Mouse (Mus musculus): ENCODE data around the gene Gar1.
A peak's percentile ranks its signal among the peaks of the same experiment; 100 is the strongest.

The Gar1 gene

DNA sequence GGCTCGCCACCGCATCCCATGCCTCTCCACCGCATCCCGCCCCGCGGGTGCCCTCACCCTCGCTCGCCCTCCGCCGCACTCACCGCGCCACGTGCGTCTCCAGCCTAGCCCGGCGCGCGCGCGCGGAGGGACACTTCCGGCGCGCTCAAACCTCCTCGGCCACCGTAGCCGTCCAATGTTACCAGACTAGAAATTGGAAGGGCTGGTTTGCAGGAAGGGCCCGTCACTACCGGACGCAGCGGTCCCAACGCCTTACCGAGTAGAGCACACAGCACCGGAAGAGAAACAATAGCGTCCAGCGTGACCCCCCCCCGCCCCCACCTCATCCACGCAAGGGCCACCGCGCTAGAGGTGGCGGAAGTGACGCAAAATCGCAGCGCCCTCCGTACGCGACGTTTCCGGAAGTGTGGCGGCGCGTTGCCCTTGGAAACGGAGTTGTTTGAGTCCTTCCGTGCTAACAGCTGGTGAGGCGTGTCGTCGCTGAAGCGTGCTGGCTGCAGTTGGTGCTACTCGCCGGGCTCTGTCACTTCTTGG is at the start of gene Gar1:
Gene Gar1 (minus strand): TSS at position 362 of the 534 bp plus-strand sequence.
- peak; percentile 96 for DNase-seq

DNA sequence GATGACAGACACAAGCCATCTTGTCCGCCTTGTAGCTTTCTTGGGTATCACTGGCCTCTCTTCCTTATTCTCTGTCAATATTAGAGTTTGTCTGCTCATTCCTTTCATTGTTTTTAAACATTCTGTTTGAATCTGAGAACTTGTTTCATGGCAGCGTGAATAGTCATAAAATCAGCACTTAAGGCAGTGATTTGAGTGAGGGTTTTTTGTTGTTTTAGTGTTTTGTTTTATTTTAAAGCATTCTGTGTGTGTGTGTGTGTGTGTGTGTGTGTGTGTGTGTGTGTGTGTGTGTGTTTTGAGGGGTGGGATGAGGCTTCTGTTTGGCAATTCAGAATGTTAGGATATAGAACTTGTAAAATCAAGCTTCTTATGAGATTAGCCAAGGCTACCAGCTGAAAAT is 48.7 kb upstream of the Gar1 start:
- DNase-seq, result no peak

DNA sequence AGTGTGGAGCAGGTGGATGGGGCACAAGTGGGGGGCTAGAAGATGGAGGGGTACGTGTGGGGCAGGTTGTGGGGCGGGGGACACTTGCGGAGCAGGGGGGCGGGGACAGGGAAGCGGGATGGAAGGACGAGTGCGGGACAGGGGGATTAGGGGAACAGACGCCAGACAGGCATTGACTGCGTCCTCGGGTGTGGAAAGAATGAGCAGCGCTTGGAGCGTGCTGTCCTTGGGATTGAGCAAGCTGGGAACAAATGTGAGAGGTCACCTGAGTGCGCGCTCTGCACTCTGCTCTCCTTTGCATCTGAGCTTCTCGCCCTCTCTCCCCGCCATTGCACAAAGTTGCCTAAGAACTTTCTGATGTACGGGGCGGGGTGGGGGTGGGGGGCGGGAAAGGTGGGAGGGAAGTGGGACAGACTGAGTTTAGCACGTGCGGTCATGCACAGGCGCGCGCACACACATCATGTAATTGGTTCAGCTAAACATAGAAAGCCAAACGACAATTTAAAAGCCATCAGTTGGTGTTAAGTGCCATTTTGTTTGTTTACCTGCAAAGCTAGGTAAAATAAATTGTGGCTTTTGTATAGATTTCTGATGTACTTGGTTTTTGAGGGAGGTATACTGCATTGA is 48.0 kb upstream of the Gar1 start:
- DNase-seq, result no peak

DNA sequence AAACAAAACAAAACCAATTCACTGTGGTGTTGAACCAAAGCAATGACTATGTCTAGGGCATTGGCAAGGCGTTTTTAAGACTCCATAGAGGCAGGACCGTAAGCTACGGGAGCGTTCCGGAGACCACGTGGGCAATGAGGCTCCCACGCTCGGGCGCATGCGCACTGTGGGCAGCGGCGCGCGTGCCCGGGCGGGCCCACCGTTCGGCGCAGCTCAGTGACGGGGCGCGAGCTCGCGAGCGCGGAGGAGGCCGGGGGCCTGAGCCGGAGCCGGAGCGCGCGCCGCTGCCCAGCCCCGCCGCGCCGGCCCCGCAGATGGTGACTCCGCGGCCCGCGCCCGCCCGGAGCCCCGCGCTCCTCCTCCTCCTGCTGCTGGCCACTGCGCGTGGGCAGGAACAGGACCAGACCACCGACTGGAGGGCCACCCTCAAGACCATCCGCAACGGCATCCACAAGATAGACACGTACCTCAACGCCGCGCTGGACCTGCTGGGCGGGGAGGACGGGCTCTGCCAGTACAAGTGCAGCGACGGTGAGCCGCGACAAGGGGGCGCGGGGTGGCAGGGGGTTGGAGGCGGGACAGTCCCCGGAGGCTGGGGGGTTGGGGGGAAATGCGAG is 47.3 kb upstream of the Gar1 start, which contains the start of gene Pla2g12a:
Gene Pla2g12a (plus strand): TSS at position 202 of the 617 bp plus-strand sequence.
- peak; percentile 96 to 98 for DNase-seq

DNA sequence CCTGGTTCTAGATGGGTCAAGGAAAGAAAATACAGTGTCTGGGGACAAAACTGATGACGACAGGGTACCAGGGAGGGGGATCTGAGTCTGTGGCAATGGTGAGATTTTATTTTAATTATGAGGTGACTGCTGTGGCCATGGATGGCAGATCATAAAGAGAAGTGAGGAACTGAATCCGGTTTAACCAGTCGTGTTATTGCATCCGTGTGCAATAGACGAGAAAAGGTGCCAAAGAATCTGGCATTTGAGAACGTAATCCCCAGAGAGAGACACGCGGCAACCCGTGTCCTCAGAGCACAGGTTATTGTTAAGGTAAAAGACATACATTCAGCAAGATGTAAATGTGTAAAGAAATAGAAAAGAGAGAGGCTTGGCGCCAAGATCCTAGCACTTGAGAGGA is 46.1 kb upstream of the Gar1 start:
- no peak for DNase-seq

DNA sequence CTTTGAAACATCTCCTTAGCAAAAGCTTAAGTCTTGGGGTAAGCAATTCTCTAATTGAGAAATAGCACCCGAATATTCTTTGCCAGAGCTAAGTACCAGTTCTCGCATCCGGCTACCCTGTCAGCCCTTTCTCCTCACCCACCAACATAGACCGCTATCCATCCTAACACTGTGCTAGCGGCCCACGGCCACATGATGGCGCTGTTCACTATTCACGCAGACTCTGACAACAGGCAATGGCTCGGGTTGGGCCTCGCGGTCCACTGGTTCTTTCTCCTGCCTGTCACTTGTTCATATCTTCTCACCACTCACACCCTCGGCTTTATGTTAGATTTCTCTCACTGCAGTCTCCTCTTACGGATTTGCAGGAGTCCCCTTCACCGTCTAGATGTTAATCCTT is 32.5 kb upstream of the Gar1 start:
- peak; percentile 59 to 75 for DNase-seq

DNA sequence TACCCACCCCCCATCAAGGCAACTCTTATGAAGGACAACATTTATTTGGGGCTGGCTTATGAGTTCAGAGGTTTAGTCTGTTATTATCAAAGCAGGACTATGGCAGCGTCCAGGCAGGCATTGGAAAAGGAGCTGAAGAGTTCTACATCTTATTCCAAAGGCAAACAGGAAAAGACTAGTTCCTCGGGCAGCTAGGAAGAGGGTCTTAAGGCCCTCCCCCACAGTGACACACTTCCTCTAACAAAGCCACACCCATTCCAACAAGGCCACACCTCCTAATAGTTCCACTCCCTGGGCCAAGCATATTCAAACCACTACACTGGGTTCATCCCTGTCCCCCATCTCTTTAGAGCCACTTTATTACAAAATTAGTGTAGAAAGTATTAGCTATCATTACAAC is 31.4 kb upstream of the Gar1 start:
- no peak for DNase-seq

DNA sequence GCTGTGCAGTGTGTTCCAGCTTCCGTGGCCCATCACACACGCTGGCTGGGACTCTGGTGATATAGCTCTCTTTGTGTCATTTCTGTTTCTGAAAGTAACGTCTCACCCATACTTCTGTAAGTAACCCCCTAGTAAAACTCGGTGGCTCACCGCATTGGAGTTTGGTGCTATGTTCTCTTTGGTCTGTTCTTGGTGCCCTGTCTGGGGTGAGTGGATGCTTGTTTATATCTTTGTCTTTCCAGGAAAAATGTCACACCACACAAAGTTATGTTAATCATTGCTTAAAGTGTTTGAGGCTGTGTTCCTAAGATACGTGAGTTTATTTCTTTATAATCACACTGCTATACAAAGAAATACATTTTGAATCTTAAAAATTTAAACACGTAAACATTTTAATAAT is 15.7 kb upstream of the Gar1 start:
- DNase-seq, result no peak

DNA sequence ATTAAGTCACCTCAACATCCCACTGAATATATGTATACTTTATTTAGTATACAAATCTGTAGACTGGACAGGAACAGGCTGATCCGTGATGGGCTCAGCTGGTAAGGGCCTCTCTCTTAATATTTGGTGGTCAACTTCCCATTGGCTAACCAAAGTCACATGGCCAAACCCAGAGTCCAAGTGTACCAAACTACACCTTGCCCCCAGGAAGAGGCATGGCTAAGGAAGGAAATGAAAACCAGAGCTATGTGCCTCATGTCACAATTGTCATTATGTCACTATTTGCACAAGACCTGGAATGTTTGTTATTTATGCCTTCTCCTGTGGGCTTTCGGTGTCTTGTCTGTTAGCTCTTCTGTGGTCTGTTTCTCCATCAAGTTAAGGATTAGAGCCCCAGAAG is 14.7 kb upstream of the Gar1 start:
- DNase-seq, result no peak

DNA sequence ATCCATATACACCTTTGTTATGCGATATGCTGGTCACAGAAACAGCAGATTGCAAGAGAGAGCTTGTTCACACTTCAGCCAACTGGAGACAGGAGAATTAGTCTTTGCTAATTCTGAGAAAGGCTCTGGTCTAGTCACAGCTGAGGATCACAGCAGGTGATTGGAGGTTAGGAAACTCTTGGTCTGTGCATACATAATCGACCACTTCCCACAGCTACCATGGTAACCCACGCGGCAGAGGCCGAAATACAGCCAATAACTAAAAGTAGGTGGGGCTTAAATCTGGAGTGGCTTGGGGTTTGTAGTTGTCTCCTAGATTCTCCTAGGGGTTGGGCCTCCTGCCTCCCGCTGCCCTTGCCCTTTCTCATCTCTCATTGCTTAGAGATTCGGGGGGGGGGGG is 6.8 kb upstream of the Gar1 start:
- DNase-seq, result no peak

DNA sequence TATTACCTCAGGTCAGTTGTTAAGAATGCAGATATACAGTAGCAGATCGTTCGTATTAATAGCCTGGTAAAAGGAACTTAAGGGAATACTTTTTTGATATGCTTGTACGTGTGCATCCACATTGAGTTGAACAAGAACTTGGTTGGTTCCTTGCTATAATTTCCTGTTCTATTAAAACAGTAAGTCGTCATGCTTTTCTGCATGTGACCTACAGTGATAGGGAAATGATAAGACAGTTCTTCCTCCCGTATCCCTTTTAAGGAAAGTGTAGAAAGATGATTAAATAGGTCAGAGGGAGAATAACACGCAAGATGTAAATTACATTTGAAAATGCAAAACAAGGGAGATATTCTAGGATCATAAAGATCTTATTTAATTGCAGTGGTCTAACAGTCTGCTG is 5.8 kb upstream of the Gar1 start:
- no peak for DNase-seq

DNA sequence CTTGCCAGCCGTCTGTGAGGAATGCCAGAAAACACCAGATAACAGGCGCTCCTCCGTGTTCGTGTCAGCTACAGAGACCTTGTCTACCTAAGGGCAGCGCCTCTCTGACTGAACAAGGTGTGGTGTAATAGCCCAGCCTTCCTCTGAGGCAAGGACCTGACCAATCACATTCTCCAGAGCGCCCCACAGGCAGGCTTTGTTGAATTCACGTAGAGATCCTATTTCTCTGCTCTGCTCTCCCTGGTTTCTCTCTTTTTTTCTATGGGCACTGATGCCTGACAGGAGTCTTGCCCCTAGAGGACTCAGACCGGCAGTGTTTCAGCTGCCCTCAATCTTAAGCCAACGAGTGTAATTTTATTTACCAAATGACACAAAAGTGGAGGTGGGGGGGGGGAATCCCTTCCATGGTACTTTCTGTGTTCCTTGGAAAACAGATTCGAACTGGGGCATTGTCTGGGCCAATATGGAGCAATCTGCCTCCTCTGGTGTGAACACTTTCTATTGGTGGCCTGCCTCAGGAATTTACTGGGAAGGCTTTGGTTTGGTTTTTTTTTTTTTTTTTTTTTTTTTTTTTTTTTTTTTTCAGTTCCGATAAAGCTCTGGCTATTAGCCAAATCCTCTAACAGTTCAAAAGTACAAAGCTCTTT is 5.0 kb upstream of the Gar1 start:
- peak in 1 of 2 experiments; percentile 6 for DNase-seq

DNA sequence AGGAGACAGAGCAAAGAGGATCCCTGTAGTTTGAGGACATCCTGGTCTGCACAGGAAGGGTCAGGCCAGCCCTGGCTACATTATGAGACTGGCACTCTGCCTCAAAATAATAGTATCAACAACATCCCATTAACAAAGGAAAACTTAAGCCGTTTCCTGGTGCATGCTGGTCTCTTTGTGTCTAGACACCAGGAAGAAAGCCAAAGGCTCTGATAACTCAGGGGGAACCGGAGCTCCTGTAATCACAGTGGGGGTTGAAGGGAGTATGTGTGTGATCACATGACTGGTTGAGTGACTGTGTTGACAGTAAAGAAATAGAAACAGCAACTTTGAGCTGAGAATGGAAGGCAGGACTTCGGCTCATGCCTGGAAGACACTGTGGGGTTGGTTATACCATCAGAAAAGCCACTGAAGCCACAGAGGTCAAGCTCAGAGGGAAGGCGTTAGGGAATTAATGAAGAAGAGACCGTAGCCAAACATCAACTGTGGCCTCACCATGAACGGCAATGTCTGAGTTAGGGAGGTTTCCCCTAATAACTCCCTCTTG is 4.3 kb upstream of the Gar1 start, which contains the start of gene Cfi:
Gene Cfi (plus strand): TSS at position 497 of the 547 bp plus-strand sequence.
- no peak for DNase-seq

DNA sequence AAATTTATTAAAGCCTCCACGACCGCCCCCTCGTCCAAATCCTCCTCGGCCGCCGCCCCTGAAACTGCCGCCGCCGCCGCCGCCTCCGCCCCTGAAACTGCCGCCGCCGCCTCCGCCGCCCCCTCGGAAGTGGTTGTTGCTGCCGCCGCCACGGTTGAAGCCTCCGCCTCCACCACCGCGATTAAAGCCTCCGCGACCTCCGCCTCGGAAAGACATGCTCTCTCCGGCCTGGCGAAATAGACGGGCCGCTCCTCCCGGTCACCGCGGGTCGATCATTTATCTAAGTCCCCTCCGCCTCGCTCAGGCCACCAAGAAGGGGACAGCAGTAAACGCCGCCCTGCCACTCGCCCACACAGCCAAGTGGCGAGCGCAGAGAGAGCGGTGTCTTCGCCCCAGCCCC is 570 bp downstream of the Gar1 start:
- DNase-seq, result no peak

DNA sequence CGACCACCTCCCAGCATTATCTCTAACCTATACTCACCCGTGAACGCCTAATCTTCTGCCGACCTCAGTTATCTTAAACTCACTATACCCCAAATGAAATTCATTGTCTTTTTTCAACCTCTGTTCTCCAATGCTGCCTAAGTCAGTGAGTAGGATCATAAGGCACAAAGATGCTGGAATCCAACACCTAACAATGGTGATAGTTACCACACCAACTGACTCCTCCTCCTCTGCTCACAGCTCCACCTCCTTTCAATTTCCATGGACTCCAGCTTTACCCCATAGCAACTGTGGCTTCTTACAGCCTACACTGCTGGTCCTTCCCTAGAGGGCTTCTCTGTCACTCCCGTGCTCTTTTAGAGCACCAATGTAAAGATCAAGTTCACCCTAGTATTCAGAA is 3.5 kb downstream of the Gar1 start:
- no peak for DNase-seq

DNA sequence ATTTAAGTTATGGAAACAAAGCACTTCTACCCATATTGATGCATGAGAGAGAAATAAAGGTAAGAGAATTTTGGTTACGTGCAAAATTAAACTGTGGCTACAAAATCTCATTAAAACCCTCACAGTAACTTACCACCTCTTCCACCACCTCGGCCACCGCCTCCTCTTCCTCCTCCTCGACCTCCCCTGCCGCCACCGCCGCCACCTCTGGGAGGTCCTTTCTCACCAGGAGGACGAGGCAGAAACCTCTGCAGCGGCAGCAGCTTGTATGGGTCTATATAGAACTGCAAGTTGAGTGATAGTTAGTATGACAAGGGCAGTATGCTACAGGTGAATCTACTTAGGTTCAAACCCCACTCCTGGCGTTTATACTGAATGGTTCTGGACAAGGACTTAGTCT is 4.5 kb downstream of the Gar1 start:
- DNase-seq, result no peak

DNA sequence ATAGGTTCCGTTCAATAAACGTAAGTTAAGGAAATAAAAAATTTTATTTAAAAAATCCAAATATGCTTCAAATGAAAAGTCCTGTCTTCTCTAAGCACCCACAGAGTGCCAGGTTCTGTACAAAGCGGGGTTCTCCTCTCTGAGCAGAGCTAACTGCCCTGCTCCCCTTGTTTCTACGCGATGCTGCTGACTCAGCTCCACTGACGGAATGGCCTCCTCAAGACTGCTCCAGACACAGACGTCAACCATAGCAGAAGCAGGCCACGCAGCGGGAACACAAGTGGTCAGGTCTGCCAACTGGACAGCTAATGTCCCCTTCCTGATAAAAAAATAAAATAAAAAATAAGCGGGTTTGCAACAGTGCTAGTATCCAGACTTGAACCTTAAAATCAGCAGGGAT is 6.3 kb downstream of the Gar1 start:
- no peak for DNase-seq

DNA sequence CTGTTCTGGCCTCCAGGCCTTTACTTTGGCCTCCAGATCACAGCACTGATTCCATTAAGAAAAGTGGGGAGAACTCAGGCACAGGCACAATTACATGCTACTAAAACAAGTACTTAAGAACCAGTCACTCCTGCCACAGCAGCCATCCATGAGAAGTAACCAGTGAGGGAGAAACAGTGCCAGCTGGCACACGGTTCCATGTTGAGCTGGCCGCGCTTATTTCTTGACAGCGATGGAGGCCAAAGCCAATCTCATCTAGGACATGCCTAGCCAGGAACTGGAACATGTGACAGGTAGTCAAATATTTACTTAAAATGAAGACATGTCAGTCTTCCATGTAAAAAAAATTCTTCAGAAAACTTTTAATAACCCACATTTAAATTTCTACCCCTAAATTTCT is 7.0 kb downstream of the Gar1 start:
- peak; percentile 31 to 47 for DNase-seq

DNA sequence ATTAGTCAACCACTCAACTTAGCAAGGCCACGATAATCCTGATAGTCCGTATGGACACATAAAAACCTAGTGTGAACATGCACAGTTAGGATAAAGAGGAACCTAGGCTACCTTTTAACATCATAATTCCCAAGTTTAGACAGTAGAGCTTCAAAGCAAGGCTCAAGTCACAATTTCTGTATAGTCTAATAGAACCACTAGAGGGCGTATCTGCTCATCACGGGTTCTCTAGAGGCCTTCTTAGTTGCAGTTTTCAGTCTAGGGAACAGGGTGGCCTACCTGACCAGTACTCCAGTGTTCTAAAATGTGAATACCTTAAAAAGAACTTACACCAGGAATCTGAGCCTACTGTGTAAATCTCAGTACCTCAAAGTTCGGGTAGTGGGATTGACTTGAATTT is 7.9 kb downstream of the Gar1 start:
- peak; percentile 17 to 18 for DNase-seq

DNA sequence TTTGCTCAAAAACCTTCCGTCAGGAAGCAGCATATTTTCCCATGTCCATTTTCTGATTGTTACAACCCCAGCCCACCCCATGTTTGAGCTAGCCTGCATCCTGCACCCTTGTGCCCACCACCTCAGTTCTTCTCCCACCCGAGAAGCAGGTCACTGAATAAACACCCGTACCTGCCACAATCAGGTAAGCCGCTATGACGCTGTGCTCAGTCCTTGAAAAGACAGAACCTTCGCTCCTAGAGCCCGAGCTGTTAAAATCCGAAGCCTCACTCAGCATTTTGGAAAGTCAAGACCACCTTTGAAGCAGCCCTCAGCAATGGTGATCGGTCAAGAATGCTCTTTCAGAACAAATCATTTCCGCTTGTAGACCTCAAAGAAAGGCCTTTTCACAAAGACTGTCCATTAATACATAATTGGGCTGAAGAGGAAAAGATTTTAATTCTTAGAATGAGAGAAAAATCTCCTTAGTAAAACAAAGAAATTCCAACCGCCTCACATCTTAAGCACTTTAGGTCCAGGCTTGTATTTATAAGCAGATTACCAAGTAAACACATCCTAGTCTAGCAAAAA is 8.9 kb downstream of the Gar1 start, which contains the start of gene Rrh:
Gene Rrh (minus strand): TSS at position 382 of the 570 bp plus-strand sequence.
- no peak for DNase-seq

DNA sequence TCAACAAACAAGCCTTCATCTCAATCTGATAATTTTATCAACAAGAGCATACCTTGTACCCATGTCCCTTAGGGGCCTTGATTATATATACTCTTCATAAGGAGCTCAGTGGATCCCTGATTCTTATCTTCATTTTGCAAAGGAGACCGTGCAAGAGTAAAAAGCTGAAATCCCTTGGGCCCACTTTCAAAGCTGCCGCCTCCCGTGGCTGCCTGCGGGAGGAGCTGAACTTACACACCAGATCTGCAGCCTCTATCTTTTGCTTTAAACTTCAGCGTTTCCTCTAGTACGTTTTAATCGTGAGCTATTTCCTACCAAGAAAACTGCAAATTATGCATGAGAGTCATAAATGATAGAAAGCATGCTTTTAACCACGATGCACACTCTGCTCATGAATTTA is 9.5 kb downstream of the Gar1 start:
- DNase-seq, result no peak

DNA sequence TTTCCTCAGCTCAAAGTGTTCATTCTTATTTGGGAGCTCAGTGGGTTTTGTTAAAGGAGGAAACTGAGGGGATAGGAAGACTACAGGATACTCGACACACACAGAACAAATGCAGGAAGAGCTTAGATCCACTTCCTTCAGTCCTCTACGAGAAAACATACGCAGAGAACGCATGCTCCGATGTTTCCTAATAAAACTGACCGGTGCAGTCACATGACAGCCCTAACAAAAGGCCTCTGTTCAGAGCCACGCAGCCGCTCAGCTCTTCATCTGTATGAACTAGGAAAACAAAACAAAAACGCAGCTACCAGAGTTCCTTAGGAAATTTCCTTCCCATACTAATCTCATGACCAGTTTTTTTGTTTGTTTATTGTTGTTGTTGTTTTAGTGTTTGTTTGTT is 10.3 kb downstream of the Gar1 start:
- no peak for DNase-seq

DNA sequence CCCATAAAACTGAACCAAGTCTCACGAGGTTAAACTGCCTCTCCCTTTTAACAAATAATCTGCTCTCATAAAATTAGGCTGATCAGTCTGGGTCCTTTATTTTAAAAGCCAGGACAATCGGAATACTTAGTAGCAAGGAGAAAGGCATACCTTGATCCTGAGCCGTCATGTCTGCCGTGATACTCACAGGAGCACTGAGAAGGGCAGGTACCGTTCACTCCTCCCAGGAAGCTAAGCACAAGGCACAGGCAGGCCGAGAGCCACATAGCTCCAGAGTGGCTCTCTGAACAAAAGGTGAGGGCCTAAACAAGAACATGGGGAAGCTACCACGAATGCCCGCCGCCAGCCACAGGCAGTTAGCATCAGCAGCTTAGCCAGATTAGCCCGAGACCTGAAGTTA is 27.4 kb downstream of the Gar1 start, which contains the start of gene Lrit3:
Gene Lrit3 (minus strand): TSS at position 266 of the 400 bp plus-strand sequence.
- DNase-seq, result no peak
